Mouse (Mus musculus) T-helper 1 cell (primary cell): ENCODE measurements at regions not wholly inside any gene's neighbourhood (a gene's known extent, or its start where the extent isn't known, plus 50 kb on each side); places are given as distances from the start of the nearest gene placed in this dataset.

Experiments used
- in situ Hi-C: fragments of 300-600 bp; cut with MboI, MseI; formaldehyde crosslinking; loops from one replicate; pipeline ENCODE4 v1.15.1; 2025; ENCODE audit warnings: high pct_unique_total_duplicates

DNA sequence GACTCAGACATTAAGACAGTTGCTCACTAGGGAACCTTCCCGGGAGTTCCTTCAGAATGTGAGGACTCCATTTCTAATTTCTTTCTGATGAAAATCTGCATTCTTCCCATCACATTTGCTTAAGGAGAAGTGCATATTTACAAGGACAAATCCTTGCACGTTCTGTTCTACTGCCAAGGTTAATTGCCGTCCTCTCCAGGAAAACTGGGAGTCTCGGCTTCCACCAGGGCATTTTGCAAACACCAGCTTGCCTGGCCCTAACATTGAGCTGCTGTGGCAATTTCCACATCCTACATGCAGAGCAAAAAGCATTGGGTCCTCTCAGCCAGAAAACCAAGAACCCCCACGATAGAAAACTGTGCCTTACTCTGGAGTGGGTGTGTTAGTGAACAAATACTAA is 91.5 kb upstream of the Noct start:
- in situ Hi-C loops, result no loop called here

DNA sequence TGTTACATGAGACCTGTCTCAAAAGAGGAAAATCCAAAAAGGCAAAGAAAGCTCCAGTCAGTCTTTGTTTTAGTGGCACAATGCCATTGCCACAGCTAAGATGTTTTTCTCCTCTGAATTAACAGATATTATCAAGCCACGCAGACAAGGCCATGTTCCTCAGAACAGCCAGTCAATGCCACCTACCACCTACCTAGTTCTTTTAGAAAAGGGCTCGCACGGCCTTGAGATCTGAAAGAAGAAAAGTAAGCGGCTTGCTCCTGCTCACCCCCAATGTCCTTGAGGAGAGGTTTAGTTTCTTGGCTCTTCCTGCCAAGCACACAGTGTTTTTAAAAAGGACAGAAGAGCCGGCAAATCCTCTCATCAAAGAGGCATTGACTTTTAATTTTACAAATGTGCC is 88.7 kb upstream of the Noct start:
- in situ Hi-C loops, result no loop called here

DNA sequence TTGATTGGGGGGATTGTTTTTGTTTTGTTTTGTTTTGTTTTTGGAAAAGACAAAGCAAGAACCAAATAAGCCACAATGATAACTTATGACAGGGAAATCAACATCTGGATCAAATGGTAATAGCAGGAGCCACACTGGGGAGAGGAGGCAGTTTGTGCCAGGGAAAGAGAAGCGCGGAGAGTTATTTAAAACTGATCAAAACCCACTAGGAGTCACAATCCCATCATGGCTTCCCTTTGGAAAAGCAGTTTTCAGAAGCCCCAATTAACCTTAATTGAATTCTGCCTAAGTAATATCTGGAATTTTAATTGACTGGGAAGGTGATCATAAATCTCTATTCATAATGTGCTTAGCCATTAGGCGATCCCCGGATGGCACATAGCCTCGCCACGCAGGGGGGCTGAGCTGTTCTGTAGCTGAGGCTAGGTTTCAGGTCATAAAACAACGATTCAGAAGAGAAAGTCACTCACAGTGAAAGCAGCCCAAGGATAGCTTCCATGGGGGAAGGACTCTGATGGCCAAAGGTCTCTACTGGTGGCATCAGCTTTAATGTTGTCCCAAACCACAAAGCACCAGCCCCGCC is 86.4 kb upstream of the Noct start:
- in situ Hi-C loops, result no loop called here

DNA sequence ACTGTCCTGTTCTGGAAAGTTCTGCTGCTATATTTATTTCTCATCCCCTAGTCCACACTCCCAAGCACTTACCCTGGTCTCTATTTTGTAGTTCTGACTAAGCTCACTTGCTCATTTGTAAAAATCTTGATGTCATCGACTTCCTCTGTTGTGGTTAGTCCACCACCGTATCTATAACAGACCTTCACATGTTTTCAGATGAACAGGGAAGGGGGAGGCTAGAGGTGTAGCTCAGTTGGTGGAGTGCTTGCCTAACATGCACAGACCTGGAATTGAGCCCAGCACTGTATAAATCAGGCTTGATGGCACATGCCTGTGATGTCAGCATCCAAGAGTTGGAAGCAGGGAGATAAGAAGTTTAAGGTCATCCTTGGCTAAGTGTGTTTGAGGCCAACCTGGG is 78.3 kb upstream of the Noct start:
- in situ Hi-C loops, result no loop called here

DNA sequence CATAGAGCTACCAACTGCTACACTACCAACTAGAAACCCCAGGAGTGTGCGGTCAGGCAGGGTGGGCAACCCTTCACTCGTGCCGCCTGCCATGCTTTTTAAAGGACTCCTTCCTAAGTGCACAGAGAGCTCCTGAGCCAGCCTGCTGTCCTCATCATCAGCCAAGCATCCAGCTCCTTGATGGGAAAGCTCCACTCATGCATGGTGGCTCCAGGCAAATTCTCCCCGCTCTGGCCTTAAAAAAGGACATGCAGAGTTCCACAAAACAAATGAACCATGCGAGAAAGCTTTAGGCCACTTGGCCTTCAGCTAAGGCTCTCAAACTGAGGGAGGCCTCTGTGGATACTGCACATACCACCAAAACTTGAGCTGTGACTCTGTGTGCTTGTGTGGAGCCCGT is 74.2 kb upstream of the Noct start:
- in situ Hi-C loops, result no loop called here

DNA sequence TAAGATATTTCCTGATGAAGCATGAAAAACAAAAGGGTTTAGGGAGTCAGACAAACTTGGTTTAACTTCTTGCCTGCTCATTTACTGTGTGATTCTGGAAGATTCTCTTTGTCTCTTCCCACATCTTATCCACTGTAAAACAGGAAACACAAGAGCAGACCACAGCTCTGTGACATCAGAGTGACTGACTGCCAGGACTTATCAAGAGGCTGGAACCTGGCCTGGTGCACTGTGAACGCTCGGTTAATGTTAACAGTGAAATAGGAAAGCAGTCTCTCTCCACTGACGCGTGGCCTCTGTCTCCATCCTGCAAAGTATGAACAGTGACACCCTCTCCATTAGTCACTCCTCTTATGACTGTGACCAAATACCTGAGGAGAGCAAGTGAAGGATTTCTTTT is 73.1 kb upstream of the Noct start:
- in situ Hi-C loops, result no loop called here

DNA sequence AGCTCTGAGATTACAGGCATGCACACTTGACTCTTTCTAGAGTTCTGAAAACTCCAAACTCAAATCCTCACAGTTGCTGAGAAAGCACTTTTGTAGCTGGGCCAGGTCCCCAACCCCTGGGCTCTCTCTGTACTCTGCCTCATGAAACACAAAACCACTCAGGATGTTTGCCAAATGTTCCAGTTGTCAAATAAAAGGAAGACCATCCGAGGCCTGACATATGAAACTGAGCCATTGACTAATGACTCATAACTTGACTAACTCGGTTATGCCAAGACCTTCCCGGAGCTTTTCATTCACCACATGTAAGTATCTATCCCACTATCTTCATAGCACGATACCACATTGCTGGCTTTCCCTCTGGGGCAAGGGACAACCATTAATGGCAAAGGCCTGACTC is 68.6 kb upstream of the Noct start:
- in situ Hi-C loops, result no loop called here

DNA sequence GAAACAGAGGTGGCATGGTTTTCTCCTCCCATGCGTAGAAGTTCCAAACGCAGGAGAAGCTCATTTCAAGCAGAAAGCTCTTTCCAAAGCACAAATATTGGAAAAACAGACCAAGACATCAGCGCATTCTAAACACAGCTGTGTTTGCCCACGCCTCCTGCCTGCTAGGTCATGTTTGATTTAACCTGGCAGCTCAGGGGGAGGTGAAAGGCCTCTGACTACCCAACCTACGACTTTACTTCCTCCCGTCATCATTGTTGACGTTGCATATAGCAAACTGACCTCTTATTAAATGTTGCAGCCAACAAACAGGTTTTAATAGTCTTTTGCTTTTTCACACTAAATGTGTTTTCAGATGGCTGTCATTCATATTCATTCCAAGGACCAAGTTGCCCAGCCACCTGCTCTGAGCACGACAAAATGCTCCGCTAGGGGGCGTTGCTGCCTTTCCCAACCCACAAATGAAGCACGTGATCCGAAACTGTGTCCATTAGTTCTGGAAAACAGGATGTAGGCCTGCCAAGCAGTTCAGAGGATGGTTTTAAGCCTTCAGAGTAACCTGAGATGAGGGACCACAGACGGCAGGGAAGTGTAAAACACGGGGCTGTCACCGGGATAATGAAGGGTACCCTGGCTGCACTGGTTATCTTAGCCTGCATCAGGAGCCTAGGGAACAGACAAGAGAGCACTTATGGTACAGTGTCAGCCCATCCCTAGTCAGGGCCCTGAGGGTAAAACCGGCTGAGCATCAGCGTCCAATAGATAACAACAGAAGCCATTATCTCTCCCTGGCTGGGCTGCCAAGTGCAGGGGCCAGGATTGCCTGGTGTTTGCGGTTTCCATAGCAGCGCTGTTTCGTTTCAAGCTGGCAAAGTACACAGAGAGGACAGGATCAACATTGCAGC is 67.6 kb upstream of the Noct start:
- in situ Hi-C loops, result no loop called here

DNA sequence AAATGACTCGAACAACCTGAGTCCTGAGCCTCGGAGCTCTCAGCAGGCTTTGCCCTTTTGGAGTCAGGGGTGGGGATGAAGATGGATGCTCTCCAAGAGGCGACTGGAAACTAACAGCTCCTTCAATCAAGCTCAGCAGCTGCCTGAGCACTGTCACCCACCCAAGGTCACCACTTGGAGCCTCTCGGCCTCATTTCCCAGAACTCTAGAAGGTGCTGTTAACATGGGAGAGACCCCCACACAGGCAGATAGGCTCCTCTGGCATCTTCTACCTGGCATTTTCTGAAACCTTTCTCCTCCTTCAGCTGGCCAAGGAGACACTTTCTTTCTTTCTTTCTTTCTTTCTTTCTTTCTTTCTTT is 67.0 kb upstream of the Noct start:
- in situ Hi-C loops, result no loop called here

DNA sequence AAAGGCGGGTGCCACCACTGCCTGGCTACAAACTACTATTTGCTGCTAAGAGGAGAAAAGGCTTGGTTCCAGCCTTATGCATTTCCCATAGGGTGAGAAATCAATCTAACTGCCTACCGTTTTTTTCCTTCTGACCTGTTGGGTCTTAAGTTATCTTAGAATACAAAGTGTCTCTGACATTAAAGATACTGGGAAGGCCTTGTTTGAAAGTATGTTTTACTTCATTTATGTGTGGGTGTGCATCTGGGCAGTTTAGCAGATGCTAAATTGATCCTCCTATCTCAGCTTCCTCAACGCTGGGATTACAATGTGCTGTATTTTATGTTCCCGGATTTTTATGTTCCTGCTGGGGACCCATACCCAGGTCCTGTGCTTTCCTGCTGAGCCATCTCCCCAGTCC is 65.8 kb upstream of the Noct start:
- in situ Hi-C loops, result no loop called here

DNA sequence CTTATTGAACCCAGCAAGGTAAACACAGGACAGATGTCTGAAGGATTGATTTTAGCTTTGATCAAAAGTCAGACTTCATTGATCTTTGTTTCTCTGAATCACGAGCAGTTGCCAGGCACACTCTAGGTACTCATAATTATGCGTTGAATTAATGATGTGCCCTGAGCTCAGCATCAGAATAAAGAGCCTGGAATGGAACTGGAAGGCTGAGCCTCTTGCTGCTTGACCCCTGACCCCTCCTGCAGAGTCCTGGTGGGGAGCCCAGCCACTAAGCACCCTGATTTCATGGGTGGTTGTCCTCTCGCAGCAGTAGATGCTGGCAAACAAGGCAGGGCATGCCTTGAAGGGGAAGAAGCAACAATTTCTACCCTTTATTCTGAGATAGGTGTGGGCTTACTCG is 64.9 kb upstream of the Noct start:
- in situ Hi-C loops, result no loop called here

DNA sequence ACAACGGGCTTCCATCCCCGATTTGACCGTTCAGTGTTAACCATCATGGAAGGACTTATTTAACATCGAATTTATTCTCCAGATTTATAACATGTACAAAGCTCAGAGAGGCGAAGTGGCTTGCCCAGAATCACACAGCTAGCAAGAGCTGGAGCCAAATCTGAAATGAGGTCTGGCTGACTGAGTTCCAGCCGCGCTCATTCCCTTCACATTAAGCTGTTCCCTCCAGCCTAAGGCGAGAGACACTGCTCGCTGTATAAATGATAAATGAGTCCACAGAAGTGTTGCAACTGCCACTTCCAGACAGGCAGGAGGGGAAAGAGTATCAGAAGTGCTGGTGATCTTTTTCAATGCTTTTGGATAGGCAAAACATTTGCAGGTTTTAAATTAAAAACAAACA is 64.4 kb upstream of the Noct start:
- in situ Hi-C loops, result loop anchor here (10.0 kb wide), 1 partner anchor 235 kb away; no protein-coding TSS in a partner anchor

DNA sequence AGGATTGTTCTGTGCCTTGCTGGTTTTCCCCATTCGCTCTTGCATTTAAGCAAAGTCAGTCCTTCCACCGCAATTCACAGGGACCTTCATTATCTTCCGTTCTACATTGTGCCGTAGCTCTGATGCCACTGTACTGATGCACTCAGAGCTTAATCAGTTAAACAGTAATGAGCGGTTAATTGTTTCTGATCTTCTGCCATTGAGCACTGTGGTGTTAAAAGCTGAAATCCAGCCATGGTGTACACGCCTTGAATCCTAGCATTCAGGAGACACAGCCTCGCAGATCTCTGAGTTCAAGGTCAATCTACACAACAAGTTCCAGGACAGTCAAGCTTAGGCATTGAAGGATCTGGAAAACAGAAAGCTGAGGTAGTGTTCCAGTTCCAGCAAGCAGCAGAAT is 63.6 kb upstream of the Noct start:
- in situ Hi-C loops, result loop anchor here (10.0 kb wide), 1 partner anchor 236 kb away; no protein-coding TSS in a partner anchor

DNA sequence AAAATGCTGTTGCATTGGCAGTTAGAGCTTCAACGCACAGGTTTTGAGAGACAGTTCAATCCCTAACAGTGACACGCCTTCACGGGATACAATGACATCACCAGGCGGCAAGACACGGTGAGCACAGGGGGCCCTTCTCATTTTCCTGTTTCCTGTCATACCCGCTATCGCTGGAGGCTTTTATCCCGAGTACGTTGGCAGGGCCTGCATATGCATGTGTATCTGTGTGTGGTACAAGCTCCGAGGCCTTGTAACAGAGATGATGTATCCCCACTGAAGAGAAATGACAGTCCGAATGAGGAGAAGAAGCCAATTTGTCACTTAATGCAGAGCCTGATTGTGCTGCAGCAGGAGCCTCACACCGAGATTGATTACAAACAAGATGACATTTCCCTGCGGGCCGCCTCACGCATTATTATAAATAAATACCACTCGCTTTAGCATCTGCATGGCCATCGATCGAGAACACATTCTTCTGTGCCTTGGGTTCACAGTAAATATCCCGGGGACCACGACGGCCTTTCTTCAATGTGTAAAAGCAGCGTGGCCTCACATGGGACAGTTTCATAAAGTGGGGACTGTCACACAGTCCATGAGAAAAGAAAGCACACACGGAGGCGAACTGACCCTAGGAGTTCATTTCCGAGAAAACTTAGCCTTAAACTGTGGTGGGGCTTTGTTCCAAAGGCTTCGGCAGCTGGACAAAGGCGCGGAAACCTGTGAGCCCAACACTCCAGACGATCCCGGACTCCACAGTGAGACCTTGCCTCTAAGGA is 54.9 kb upstream of the Noct start:
- in situ Hi-C loops, result loop anchor here (10.0 kb wide), 1 partner anchor 245 kb away; no protein-coding TSS in a partner anchor

DNA sequence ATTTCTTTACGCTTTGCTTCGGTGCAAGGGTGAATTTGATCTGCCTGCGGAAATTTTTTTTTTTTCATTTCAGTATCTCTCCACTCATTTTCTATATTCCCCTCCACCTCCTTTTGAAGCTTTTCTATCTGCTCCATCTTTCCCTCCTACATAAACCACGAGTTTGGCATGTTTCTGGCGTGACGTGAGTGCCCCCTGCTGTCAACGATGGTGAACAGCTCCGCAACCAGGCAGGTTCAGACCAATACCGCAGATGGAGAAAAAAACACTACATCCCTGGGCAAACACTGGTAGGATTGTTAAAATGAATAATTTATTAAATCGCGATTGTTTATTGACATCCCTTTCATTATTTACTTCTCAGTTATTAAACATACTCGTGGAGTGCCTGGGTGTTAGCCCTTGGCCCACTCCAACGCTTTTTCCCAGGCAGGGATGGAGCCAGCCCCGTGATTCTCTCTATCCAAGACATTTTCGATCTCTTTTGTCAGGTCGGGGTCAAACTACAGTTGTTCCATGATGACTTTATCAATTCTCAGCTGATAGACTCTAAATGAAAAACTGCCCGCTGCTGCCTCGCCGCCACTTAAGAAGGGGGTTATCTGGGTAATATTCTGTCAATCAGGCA is 53.9 kb upstream of the Noct start:
- in situ Hi-C loops, result no loop called here
